Mouse (Mus musculus) liver, embryonic 18 days (tissue): ENCODE measurements around the gene Glycam1. TPM values are rescaled to one million over a fixed set of nuclear protein-coding genes. Genes with fewer than 3 reads are reported as not detected.

Experiments used
- polyA plus RNA-seq: library from polyadenylated mRNA; depleted of rRNA; stranded (reverse); fragments of >200 nt; gene quantifications from 2 replicates; pipeline ENCODE4 v1.2.3, GENCODE M21; 2012; rRNA removed

The Glycam1 gene
- polyA plus RNA-seq = not detected in 2 replicates

GRCm38 (mm10) chr15:103564981-103565380, at the start of gene Glycam1:
TSS of gene Glycam1 (minus strand) at chr15:103565081.

GRCm38 (mm10) chr15:103537822-103538213, 27.1 kb downstream of the Glycam1 start, which contains the start of gene Ppp1r1a:
TSS of gene Ppp1r1a (minus strand) at chr15:103538003.

Other genes starting within 250 kb of the Glycam1 start
- gene Zfp385a, start 225.0 kb downstream of the Glycam1 start, polyA plus RNA-seq = 6.8 and 7.2 TPM in 2 replicates
- 12.3 and 14.7 TPM in 2 replicates for gene Itga5, start 198.3 kb downstream of the Glycam1 start, polyA plus RNA-seq
- not detected in 2 replicates for gene Gtsf1, start 134.6 kb downstream of the Glycam1 start, polyA plus RNA-seq
- gene Gtsf2, start 116.6 kb downstream of the Glycam1 start, polyA plus RNA-seq = not detected in 2 replicates
- 9.7 and 10.4 TPM in 2 replicates for gene Nckap1l, start 111.3 kb downstream of the Glycam1 start, polyA plus RNA-seq
- gene Pde1b, start 62.0 kb downstream of the Glycam1 start, polyA plus RNA-seq = 2.5 and 3.4 TPM in 2 replicates
- 3.6 and 3.7 TPM in 2 replicates for gene Ppp1r1a, start 27.1 kb downstream of the Glycam1 start, polyA plus RNA-seq
- gene Mucl1, start 190.4 kb upstream of the Glycam1 start, polyA plus RNA-seq = not detected in 2 replicates